Mouse (Mus musculus) brain, adult 2 months (tissue): ENCODE measurements at regions not wholly inside any gene's neighbourhood (a gene's known extent, or its start where the extent isn't known, plus 50 kb on each side); places are given as distances from the start of the nearest gene placed in this dataset.

Experiments
- DNase-seq: peaks from one replicate; pipeline ENCODE4 v3.0.0; 2011; ENCODE audit warnings: low read depth, low spot score

DNA sequence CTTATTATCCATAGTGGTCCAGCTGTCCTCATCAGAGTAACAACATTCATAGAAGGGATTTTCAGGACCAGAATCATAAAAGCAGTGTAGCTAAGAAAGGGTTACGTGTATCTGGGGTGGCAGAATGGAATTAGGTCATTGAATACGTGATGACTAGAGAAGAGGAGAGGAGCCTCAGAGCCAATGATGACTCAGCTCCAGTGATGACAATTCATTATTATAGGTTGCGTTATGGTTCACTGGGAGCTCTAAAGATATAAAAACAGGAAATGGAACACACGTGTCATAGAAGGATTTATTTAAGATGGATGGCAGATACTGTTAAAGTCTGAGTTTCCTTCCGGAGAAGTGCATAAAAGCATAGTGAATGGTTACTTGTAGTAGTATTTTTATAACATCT, 291.6 kb downstream of the Isl1 start:
- DNase-seq = peak; percentile 4

DNA sequence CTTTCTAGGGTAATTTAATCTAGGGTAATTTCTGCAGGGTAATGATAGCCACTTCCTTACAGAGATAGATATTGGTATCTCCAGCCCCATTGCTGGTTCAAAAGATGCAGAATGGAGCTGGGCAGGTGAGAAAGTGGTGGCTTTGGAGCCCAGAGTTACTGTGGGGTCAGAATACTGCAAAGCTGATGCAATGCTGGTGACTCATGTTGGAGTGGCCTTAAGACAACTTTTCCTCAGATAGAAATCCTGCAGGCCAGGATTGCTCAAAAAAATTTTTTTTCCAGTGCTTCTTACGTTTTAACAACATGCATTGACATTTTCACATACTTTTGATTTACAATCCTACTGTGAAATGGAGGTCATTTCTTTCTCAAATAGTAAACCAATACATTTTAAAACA, 305.8 kb downstream of the Isl1 start:
- no peak for DNase-seq

DNA sequence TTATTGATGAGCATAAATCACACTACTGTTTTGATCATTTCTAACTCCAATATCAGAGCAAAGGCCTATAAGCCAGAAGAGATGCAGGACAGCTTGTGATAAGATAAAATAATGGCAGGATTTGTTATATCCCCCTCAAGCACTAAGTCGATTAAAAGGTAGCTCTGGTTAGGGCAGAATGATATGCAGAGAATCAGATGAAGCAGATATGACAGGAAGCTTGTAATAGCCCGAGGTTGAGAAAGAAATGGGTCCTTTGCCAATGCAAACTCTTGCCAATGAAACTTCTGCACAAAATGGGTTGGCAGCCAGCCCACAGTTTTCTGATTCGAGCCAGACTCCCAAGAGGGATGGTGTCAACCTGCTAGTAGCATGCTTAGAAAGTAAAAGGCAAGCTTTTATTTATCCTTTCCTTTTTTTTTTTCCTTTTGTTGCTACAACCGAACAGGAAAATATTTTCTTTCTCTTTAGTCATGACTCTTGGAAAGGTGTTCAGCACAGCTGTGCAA, 307.0 kb downstream of the Isl1 start:
- peak; percentile 71 for DNase-seq

DNA sequence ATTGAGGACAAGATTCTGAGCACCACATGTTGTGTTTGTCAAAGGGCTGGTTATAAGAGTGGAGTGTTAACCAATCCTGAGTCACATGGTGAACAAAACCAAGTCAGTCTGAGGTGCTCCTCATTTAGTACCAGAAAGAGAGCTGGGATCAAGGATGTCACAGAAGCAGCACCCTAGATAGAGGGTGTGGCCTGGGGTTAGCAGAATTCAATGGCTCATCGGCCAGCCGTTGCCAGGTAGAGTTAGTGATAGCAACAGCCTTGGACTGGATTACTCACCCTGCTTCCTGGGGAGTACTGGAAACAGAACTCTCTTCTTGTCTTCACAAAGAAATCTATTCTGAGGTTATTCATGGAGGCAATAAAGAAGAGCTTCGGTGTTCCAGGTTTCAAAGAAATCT, 318.9 kb downstream of the Isl1 start:
- DNase-seq = no peak

DNA sequence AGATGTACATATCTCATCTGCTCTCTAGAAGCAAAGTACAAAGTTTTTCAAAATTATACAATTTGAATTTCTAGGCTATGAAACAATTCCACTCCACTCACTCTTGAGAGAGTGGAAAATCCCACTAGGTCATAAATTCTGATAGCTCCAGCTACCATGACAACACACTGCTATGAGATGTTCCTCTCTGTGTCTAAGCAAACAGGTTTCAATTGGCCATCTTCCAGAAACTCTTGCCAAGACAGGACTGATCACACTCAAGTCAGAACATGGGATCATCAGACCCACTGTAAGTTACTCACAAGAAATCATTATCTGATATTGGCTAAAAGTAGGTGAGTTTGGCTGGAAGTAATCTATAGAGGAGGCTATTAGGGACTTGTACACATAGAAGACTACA, 320.4 kb downstream of the Isl1 start:
- peak; percentile 23 for DNase-seq

DNA sequence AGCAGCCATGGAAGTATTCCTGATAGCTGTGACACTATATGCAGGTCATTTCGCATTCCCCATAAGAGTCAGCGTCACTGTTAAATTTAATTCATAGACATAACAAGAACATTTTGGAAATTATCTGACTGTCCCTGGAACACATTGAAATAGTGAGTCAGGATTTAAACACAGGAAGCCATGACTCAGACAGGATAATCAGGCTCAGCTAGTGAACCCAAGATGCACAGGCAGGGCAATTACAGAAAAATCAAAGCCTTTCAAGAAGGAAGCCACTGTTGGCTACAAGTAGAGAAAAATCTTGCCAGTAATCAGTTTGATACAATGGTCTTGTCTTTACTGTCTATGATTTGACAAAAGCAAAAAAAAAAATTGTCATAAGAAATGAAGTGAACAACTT, 323.2 kb downstream of the Isl1 start:
- DNase-seq = peak; percentile 58

DNA sequence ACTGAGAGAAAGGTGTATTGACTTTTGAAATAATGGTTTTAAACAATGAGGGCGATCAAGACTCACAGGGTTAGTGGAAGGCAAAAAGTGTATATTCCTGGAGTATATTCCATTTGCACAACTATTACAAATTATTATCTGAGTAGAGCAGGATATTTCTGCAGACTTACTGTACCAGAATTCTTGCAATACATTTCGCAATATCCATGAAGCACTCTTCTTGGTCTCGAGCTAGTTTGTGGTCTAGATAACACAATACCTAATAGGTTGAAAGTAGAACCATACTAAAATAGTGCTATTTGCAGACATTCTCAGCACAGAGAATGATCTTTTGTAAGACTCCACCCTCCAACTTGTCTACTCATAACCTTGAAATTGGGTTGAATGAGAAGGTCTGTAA, 323.8 kb downstream of the Isl1 start:
- DNase-seq = no peak

DNA sequence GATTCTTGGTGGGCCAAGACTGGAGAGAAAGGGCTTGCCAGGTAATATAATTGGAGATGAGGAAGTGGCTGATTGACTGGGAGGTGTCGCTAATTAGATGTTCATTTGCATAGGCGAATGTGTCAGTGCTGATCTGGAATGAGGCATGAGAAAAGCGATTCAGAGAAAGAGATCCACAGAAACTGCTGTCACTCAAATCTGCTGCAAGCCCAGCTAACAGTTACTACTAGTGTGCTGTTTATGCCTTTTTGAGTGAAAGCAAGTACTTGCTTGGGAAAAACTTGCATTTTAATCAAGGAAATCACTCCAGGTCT, 331.6 kb downstream of the Isl1 start:
- DNase-seq = no peak

DNA sequence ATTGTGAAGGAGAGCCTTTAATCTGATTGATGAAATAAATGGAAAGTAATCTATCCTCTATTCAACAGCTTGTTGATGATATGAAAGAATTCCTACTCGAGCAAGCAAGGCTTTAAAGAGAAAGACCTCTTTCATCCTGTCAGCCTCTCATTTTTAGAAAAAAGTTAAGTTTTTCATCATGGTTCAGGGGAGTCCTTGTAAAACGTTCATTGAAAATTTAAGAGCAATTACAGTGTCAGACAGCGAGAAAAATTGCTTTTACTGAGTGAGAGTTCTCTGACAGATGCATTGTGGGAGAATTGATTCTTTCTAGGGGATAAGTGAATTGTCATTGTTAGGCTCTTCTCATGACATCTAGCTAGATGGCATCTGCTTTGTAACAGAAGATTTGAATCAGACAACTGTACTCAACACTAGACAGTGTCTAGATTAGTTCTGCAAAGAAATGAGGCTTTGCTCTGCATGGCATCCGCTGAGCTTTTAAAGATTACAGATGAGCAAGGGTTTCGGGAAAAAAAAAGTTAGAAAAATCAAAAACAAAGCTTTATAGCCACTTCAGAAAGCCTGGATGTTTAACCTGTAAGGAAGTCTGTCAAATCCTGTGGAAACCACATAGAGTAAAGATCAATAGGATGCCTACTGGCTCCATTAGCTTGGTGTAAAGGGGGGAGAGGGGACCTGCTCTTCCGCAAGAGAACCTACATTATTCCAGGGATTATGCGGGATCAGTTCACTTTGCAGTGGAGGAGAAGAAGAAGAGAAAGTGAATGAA, 332.2 kb downstream of the Isl1 start:
- peak; percentile 10 for DNase-seq
